Mouse (Mus musculus) kidney, postnatal 36 days (tissue): ENCODE results near the gene Lbhd1.
"Not testable (repeated sequence)": the region's sequence is repeated elsewhere in the genome, so short reads cannot be mapped to it uniquely, and the experiment has no call there.

Source experiments
- DNase-seq, 2 experiments: peaks; one replicate each; pipeline ENCODE4 v3.0.0; 2021 to 2022; ENCODE audit warnings: mixed read lengths in 2 of 2

Lbhd1 gene

DNA sequence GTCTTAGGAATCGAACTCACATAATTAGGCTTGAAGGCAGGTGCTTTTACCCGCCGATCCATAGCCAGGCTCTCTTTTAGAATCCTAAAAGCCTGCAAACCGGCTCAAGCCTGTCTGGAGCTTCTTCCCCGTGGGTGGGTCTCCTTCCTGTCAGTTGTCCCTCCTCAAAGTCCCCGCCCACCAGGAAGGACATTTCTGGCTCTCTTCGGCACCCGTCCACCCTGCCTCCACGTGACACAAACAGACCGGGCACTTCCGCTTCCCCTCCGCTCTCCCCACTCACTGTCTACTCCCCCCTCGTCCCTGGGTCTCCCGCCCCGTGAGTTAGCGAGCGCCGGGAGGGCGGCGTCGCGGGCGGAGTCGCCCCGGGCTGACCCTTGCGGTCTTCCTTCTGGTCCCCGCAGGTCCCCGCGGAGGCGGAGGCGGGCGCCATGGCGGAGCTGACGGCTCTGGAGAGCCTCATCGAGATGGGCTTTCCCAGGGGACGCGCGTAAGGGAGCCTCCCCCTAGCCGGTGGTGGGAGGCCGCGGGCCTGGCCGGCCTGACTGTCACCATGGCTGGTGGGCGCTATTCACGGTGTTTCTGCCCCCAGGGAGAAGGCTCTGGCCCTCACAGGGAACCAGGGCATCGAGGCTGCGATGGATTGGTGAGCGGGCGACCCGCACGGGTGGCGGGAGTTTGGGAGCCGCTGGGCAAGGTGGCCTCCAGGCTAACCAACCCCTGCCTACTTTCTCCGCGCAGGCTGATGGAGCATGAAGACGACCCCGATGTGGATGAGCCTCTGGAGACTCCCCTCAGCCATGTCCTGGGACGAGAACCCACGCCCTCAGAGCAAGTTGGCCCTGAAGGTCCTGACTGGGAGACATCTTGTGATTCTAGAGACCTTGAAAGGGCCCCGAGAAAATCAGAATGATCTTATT is 12.0 kb upstream of the Lbhd1 start, which contains the start of gene Ubxn1:
Gene Ubxn1, plus strand, starts transcription at position 230 of the 920 bp plus-strand sequence.
- peak; percentile 97 to 98 for DNase-seq

DNA sequence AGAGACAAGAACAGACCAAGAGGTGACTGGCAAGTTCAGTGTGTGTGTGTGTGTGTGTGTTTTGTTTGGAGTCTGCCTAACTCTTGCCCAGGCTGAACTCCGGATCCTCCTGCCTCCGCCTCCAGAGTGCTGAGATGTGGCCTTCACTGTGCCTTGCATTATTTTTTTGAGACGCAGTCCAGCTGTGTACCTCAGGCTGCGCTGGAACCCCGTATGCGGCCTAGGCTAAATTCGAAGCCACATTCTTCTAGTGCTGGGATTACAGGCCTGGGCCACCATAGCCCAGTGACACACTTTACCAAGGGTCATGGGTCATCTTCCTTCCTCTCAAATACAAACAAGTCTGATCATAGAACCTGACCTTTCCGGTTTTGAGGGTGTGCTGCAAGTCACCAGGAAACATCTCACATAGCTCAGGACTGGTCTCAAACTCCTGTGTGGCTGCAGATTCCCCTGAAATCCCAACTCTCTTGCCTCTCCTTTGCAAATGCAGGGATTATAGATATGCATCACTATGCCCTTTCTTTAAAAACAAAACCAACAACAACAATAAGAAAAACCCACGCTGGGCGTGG is 11.2 kb upstream of the Lbhd1 start:
- DNase-seq: peak in 1 of 2 experiments; percentile 47

DNA sequence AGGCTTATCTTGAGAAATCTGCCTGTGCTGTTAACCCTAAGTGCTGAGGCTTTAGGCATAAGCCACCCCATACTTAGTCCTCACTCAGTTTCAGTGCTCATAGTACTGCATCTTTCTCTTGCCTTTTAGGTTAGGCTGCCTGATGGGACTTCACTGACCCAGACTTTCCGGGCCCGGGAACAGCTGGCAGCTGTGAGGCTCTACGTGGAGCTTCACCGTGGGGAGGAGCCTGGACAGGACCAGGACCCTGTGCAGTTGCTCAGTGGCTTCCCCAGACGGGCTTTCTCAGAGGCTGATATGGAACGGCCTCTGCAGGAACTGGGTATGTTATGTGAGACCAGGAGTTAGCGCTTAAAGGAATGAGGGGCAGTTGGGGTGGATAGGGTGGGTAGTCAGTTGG is 8.5 kb upstream of the Lbhd1 start:
- no peak for DNase-seq

DNA sequence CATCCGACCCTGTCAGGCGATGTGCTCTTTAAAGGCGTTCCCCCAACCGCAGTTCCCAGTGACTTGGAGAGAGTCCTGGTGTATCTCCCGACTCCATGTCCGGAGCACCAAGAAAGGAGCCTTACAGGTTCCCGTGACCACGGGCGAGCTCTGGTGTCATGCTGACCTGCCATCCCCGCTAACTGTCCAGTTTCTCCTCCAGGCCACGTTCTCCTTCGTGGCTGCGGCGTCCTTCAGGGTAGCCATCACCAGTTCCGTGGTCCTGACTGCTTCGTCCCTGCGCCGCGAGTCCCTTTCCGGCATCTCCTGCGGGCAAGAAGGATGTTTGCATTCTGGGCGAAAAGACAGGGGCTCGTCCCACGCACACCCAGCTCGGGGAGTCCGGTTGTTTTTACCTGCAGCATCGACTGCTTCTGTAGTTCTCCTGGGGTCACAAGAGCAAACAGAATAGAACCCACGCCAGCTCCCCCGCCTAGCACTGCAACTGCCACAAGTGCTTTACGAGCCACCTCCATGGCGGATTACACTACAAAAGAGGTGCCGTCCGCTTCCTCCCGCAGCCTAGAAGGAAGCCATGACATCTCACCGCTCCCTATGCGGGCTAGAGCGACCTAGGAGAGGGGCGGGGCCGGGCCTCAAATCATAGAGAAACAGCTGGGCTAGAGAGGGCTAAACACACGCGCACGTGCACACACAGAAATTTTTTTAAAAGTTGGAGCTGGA is 3.1 kb upstream of the Lbhd1 start, which contains the start of gene Uqcc3:
Gene Uqcc3, minus strand, starts transcription at position 613 of the 723 bp plus-strand sequence.
- peak; percentile 94 to 95 for DNase-seq

DNA sequence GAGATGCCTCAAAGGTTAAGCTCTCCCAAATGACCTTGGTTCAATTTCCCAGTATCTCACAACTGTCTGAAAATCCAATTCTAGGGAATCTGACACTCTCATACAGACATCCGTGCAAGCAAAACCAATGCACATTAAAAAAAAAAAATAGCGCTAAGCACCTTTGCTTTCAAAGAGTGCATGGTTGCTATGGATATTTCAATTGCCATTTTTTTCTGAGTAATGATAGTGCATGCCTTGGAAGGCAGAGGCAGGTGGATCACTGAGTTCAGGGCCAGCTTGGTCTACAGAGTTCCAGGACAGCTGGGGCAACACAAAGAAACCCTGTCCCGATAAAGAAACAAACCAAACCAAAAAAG is 2.5 kb upstream of the Lbhd1 start:
- no peak for DNase-seq

DNA sequence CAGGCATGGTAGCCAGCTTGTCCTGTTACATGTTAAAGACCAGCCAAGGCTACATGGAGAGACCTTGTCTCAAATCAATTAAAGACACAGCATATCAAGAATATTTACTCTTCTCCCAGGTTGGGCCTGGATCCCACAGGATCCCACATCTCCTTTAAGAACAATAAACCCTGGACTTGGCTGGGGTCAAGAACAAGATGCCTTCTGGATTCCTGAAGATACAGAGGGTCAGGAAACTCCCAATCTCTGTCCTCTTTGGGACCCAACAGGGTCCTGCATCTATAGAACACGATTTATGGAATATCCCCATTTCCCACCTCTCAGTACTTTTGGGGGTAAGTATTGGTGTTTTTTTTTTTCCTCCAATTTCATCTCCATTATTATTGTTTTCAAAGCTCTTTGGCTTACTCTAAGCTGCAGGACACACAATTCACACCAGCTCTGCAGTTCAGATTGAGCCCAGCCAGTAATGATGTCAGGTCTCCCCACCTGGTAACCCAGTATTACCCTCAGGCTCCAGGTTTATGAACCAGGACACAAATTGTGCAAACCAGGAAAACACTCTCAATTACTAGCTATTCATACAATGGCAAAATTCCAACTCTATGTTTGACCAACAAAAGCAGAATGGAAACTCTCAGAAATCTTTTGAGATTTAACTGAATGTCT is 3.5 kb downstream of the Lbhd1 start:
- DNase-seq: no peak

DNA sequence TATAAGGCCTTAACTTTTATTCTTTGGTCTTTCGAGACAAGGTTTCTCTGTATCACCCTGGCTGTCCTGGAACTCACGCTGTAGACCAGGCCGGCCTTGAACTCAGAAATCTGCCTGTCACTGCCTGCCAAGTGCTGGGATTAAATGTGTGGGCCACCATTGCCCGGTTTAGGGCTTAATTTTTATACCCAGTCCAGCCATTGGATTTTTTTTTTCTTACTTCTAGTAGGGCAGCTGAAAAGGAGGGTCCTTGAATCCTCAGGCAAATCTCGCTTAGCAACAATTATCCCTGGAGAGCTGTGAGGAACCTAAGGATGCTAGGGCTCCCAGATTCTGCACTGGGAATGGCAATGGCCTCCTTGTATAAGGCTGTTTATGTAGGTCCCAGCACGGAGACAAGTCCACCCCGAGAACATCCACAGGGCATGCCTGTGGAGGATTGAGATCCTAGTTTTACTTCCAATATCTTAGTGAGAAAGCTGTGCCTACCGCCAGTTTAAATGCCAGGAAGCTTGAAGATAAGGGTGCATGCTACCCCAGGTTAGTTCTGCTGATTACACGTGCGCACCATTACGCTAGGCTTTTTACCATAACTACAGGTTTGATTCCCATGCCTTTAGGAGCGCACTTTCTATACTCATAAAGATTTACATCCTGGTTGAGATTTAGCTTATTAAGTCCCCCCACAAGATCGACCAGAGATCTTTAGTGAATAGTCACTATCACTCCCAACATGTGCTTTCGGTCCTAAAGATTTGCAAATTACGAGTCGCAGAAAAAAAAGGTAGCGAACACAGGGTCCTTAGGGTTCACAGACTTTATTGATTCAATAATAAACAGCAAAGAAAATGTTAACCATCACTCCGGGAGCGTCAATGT is 4.3 kb downstream of the Lbhd1 start:
- no peak for DNase-seq

DNA sequence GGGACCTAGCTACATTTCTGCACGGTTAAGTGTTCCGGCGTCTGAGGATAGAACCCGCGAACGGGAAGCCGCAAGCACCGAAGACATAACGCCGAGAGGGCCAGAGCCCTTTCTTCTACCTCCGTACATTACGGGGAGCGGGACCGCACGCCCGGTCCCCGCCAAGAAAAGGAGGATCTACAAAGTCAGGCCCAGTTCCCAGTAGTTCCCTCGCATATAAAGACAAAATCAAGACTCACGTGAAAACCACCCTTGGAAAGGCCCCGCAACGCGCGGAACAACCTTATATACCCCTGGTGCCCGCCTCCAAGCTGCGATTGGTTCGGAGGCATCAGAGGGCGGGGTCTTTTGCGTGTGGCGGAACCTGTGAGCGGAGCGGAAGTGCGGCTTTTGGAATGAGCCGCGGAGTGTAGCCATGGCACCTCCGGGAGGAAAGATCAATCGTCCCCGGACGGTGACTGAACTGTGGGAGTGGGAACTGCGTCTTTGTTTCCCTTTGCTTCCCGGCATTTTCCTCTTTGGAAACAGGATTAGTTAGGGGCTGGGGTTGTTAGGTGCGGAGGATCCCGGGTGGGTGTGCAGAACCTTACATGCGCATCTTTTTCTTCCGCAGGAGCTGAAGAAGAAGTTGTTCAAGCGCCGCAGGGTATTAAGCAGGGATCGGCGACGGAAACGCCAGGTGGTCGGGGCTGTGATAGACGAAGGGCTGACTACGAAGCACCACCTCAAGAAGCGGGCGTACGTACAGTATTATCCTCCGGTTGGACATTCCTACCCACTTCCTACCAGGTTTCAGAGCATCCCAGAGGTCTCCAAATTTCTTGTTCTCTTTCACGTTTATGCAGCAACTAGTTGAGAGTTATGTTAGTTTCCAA is 5.2 kb downstream of the Lbhd1 start, which contains the start of the genes 1810009A15Rik and Gm49416:
Gene 1810009A15Rik, plus strand, starts transcription at position 343 of the 875 bp plus-strand sequence.
Gene Gm49416, plus strand, starts transcription at position 416 of the 875 bp plus-strand sequence.
- DNase-seq: peak; percentile 96 to 97

DNA sequence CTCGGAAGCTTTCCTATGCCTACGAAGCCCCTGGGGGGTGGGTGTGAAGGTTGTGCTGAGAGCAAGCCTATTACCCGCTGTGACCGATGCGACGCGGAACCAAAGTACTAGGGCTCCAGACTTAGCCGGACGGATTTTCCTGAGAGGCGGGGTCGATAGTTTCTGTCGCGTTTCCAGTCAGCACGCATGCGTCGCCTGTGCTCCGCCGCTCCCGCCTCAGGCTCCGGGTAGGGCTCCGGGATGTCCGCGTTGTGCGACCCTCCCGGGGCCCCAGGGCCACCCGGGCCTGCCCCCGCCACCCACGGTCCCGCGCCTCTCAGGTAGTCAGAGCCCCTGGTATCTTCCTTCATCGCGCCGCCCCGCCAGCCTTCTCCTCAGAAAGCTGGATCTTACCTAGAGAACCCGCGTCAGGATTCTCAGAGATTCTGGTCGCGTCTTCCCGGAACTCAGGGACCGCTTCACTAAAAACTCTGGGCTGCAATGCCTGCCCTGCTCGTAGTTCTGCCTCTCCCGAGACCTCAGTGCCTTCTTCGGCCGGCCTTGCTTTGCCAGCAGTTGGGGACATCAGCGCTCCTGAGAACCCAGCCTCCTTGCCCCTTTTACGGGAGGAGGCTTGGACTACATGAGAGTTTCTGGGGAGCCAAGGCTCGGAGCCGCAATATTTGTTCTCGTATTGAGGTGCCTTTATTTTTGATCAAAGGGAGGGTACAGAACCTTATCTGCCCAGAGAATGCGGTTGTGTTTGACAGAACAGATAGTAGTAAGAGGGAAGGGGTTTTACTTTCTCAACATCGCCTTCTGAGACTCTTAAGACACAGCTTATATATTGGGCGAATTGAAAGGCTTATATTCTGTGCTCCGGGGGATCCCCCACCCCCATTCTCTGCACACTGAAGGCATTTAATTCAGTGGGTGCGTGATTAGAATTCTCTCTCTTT is 9.6 kb downstream of the Lbhd1 start, which contains the start of gene Ints5:
Gene Ints5, plus strand, starts transcription at position 177 of the 938 bp plus-strand sequence.
- peak; percentile 83 to 91 for DNase-seq

DNA sequence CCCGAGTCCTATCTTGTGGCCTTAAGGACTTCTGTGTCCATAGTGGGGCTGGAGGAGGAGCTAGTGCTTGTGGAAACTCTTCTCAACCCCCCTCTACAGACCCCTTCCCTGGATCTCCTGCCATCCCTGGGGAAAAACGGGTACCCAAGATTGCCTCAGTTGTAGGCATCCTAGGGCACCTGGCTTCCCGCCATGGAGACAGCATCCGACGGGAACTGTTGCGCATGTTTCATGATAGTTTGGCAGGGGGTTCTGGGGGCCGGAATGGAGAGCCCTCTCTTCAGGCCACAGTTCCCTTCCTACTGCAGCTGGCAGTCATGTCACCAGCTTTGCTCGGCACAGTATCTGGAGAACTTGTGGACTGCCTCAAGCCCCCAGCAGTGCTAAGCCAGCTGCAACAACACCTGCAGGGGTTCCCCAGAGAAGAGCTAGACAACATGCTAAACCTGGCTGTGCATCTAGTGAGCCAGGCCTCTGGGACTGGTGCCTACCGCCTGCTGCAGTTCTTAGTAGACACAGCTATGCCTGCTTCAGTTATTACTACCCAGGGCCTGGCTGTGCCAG is 11.9 kb downstream of the Lbhd1 start:
- DNase-seq: no peak

DNA sequence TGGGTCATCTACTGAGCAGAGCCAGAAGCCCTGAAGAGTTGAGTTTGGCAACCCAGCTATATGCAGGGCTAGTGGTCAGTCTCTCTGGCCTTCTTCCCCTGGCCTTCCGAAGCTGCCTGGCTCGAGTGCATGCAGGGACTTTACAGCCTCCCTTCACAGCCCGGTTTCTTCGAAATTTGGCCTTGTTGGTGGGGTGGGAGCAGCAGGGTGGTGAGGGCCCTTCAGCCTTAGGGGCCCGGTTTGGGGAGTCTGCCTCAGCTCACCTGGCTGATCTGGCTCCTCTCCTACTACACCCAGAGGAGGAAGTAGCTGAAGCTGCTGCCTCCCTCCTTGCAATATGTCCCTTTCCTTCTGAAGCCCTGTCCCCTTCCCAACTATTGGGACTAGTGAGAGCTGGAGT is 12.7 kb downstream of the Lbhd1 start:
- DNase-seq: not testable (repeated sequence)

DNA sequence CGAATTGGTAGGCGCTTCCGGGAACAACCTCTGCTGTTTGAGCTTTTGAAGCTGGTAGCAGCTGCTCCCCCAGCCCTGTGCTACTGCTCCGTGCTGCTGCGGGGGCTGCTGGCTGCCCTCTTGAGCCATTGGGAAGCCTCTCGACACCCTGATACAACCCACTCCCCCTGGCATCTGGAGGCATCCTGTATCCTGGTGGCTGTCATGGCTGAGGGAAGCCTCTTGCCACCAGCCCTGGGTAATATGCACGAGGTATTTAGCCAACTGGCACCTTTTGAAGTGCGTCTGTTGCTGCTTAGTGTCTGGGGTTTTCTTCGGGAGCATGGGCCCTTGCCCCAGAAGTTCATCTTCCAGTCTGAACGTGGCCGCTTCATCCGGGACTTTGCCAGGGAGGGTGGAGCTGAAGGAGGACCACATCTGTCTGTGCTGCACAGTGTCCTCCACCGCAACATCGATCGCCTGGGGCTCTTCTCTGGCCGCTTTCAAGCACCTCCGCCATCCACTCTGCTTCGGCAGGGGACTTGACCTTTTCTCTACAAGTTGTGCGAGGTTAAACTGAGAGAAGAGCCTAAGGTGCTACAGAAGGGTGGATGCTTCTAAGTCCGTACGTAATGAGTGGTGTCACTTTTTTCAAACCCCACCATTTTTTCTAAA is 13.8 kb downstream of the Lbhd1 start:
- DNase-seq: peak; percentile 42 to 77

DNA sequence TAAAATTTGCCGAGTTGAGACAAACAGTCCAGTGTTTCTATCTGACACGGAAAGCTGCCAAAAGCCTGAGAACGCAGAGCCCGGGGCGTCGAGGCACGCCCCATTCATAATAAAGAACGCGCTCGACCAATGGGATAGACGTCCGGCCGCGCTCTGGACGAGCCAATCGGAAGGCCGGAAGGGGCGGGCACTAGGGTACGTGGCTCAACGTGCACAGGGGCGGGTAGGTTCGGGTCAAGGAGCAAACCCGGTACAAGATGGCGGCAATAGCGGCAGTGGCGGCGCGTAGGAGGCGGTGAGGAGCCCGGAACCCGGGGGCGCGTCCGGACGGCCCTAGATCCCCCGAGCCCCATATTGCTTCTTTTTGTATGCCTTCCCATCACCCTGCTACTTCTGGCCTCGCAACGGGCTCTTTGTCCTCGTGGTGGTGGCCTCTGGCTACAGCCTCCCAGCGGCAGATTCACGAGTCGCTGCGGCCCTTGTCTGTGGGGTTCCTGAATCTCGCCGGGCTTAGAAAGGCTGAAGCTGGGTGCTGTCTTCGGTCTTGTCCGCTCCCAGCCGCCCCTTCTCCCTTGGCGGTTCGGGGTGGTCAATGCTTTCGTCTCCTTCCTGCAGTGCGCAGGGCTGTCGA is 14.4 kb downstream of the Lbhd1 start, which contains the start of gene Ganab:
Gene Ganab, plus strand, starts transcription at position 207 of the 631 bp plus-strand sequence.
- DNase-seq: peak; percentile 97 to 98

DNA sequence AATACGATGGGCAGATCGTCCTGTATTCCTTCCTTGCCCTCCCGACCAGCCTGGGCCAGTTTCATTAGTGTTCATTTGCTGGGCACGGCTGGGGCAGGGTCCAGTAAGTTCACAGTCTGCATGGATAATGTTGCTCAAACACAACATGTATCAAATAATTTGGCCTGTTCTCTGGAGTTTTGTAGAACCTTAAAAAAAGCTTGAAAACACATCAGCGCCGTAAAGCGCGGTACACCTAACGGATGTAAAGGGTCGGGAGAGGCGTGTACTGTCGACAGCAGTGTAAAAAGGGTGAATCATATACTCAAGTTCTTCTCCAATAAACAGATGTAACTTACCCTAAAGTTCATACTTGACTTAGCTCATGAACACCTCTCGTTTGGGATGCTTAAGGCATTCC is 15.0 kb downstream of the Lbhd1 start:
- DNase-seq: peak; percentile 25 to 36

DNA sequence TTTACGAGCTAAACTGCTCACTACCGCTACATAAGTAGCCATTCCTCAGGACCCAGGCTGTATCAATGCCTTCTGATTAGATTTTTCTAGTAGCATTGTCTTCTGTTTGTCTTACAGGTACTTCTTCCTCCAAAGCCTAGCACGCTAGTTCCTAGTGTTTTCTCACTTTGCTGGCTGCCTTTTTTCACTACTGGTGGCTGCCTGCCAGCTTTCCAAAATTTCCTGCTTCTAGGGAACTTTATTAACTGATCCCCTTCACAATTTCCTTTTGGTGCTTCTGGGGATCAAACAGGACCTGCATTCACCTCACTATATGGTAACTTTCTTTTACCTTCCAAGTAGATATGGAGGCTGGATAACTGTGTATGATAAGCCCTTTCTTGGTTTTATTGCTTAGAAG is 15.5 kb downstream of the Lbhd1 start:
- DNase-seq: peak in 1 of 2 experiments; percentile 38

DNA sequence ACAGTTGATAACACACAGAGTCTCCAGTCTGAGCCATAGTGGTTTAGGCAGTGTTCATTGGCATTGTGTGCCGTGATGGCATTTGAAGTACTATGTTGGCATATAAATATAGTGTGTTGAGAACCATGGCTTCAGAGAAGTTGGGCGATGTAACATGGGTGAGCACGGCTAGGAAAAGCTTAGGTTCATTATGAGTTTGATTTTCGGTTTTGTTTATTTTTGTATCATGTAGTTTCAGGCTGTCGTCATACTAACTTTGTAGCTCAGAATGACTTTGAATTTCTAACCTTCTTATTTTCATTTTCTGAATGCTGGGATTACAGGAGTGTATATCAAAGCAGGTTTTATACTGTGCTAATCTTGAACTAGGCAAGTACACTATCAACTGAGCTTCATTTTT is 19.9 kb downstream of the Lbhd1 start:
- no peak for DNase-seq

DNA sequence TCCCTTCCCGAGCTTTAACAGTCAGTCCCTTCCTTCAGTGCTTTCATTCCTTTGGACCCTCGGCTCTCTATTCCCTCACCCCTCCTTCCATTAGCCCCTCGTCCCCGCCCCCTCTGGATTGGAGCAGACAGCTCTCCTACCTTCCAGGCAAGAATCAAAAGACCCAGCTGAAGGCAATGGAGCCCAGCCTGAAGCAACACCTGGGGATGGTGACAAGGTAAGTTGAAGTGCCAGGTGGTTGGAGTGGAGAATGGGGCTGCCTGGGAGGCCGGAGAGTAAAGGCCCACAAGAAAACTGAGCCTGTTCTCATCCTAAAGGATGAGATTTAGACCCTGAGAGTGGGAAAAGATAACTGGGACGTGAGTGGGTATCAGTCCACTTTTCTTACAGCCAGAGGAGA is 25.0 kb downstream of the Lbhd1 start:
- DNase-seq: no peak

DNA sequence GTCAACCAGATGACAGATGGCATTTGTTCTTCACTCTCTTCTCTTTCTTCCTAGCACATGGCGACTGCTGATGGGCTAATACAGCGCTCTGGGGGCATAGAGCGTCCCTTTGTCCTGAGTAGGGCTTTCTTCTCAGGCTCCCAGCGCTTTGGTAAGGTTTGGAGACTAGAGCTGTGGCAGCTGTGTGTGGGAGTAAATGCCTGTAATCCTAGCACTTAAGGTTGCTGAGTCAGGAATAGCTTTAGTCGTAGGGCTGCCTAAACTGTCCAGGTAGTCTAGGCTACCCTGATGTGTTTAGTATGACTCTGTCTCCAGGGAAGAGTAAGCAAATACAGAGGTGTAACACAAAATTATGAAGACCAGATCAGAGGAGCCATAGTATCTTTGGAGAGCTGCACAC is 28.3 kb downstream of the Lbhd1 start:
- no peak for DNase-seq
